Mouse (Mus musculus): ENCODE results near the gene Rrh. TPM values are rescaled to one million over a fixed set of nuclear protein-coding genes. Genes with fewer than 3 reads are reported as not detected.
A peak's percentile ranks its signal among the peaks of the same experiment; 100 is the strongest.

Rrh gene
- polyA plus RNA-seq, 1 experiment from 2014 or later = not detected

GRCm38 (mm10) chr3:129826691-129827090 lies 4.3 kb upstream of the Rrh start:
- Histone ChIP-seq H3K4me3 (no peak overlapping the region), H3K9me3 (no peaks in the 10 kb centered on the region), H3K27ac (no peak overlapping the region), H3K4me1 (peaks cover 9% of the 10 kb centered on the region), H3K36me3 (peaks cover 54% of the 10 kb centered on the region), H3K27me3 (ENCODE audit: insufficient read depth, poor library complexity, severe bottlenecking) (no peaks in the 10 kb centered on the region)
- 90% methylated on average over 10 of the region's 10 CpGs for WGBS
- DNase-seq (ENCODE audit: low spot score) = no peak

GRCm38 (mm10) chr3:129824891-129825290 lies 2.5 kb upstream of the Rrh start:
- Histone ChIP-seq H3K36me3 (peaks cover 54% of the 10 kb centered on the region), H3K27me3 (ENCODE audit: insufficient read depth, poor library complexity, severe bottlenecking) (no peaks in the 10 kb centered on the region), H3K9me3 (no peaks in the 10 kb centered on the region), H3K4me3 (no peak overlapping the region), H3K27ac (no peak overlapping the region), H3K4me1 (peaks cover 7% of the 10 kb centered on the region)
- no peak for DNase-seq (ENCODE audit: low spot score)
- 92% methylated on average over 10 of the region's 10 CpGs for WGBS

- Histone ChIP-seq H3K36me3 (peaks cover 54% of the 10 kb centered on the region), H3K27me3 (ENCODE audit: insufficient read depth, poor library complexity, severe bottlenecking) (no peaks in the 10 kb centered on the region), H3K27ac (no peak overlapping the region), H3K4me3 (no peak overlapping the region), H3K9me3 (no peaks in the 10 kb centered on the region), H3K4me1 (no peaks in the 10 kb centered on the region)
- DNase-seq (ENCODE audit: low spot score) = no peak
- 97% methylated on average over 4 of the region's 4 CpGs for WGBS
Measured at GRCm38 (mm10) chr3:129824146-129824545, 1.8 kb upstream of the Rrh start.

- H3K4me3 ChIP-seq = no peak overlapping the region
- peaks cover 50% of the 10 kb centered on the region for H3K36me3 ChIP-seq
- WGBS = 55% methylated on average over 5 of the region's 5 CpGs
- DNase-seq (ENCODE audit: low spot score) = no peak
- no peak overlapping the region for H3K27ac ChIP-seq
- H3K27me3 ChIP-seq (ENCODE audit: insufficient read depth, poor library complexity, severe bottlenecking) = no peaks in the 10 kb centered on the region
- H3K4me1 ChIP-seq = no peaks in the 10 kb centered on the region
- H3K9me3 ChIP-seq = no peaks in the 10 kb centered on the region
Measured at GRCm38 (mm10) chr3:129823293-129823692, 906 bp upstream of the Rrh start.

- Histone ChIP-seq H3K36me3 (peaks cover 36% of the 10 kb centered on the region), H3K4me1 (no peaks in the 10 kb centered on the region)
- 82% methylated on average over 8 of the region's 8 CpGs for WGBS
Measured at GRCm38 (mm10) chr3:129821736-129822135, 651 bp downstream of the Rrh start.

GRCm38 (mm10) chr3:129820847-129821246 lies 1.5 kb downstream of the Rrh start:
- DNase-seq (ENCODE audit: low spot score) = no peak
- H3K27ac ChIP-seq = no peak overlapping the region
- no peaks in the 10 kb centered on the region for H3K9me3 ChIP-seq
- H3K4me1 ChIP-seq = no peaks in the 10 kb centered on the region
- 73% methylated on average over 9 of the region's 9 CpGs for WGBS
- H3K36me3 ChIP-seq = peaks cover 27% of the 10 kb centered on the region
- no peak overlapping the region for H3K4me3 ChIP-seq
- H3K27me3 ChIP-seq (ENCODE audit: insufficient read depth, poor library complexity, severe bottlenecking) = no peaks in the 10 kb centered on the region

More at GRCm38 (mm10) chr3:129821736-129822135, 651 bp downstream of the Rrh start:
- Histone ChIP-seq H3K9me3 (no peaks in the 10 kb centered on the region), H3K4me3 (no peak overlapping the region), H3K27ac (no peak overlapping the region), H3K27me3 (ENCODE audit: insufficient read depth, poor library complexity, severe bottlenecking) (no peaks in the 10 kb centered on the region)
- no peak for DNase-seq (ENCODE audit: low spot score)

- Histone ChIP-seq H3K4me1 (no peaks in the 10 kb centered on the region), H3K27ac (no peak within 1 kb of the TSS), H3K9me3 (no peaks in the 10 kb centered on the region), H3K4me3 (no peak within 1 kb of the TSS), H3K27me3 (ENCODE audit: insufficient read depth, poor library complexity, severe bottlenecking) (no peaks in the 10 kb centered on the region), H3K36me3 (no peaks in the 10 kb centered on the region)
- WGBS = 73% methylated on average over 10 of the region's 10 CpGs
- DNase-seq (ENCODE audit: low spot score) = no peak
Measured at GRCm38 (mm10) chr3:129803765-129804164, 18.6 kb downstream of the Rrh start, which contains the start of gene Lrit3. TSS of gene Lrit3 (minus strand) at chr3:129804030.

GRCm38 (mm10) chr3:129799011-129799410 lies 23.4 kb downstream of the Rrh start:
- 78% methylated on average over 2 of the region's 2 CpGs for WGBS
- DNase-seq (ENCODE audit: low spot score) = no peak

GRCm38 (mm10) chr3:129798551-129798950 lies 23.8 kb downstream of the Rrh start:
- Histone ChIP-seq H3K27ac (no peak overlapping the region), H3K9me3 (no peaks in the 10 kb centered on the region)
- WGBS = 49% methylated on average over 11 of the region's 11 CpGs

More at GRCm38 (mm10) chr3:129799011-129799410, 23.4 kb downstream of the Rrh start:
- Histone ChIP-seq H3K27ac (no peak overlapping the region), H3K9me3 (no peaks in the 10 kb centered on the region), H3K36me3 (no peaks in the 10 kb centered on the region), H3K27me3 (ENCODE audit: insufficient read depth, poor library complexity, severe bottlenecking) (no peaks in the 10 kb centered on the region), H3K4me1 (peaks cover 2% of the 10 kb centered on the region; the same call in 1 of the 2 replicates), H3K4me3 (no peak overlapping the region)

GRCm38 (mm10) chr3:129797341-129797740 lies 25.0 kb downstream of the Rrh start:
- Histone ChIP-seq H3K27ac (no peak overlapping the region), H3K4me3 (no peak overlapping the region), H3K4me1 (peaks cover 8% of the 10 kb centered on the region; the same call in 1 of the 2 replicates), H3K9me3 (no peaks in the 10 kb centered on the region), H3K36me3 (no peaks in the 10 kb centered on the region), H3K27me3 (ENCODE audit: insufficient read depth, poor library complexity, severe bottlenecking) (no peaks in the 10 kb centered on the region)
- no peak for DNase-seq (ENCODE audit: low spot score)
- WGBS = 79% methylated on average over 5 of the region's 5 CpGs

More at GRCm38 (mm10) chr3:129798551-129798950, 23.8 kb downstream of the Rrh start:
- peaks cover 3% of the 10 kb centered on the region; the same call in 1 of the 2 replicates for H3K4me1 ChIP-seq
- H3K4me3 ChIP-seq = no peak overlapping the region
- no peaks in the 10 kb centered on the region for H3K27me3 ChIP-seq (ENCODE audit: insufficient read depth, poor library complexity, severe bottlenecking)
- DNase-seq (ENCODE audit: low spot score) = peak; percentile 78
- H3K36me3 ChIP-seq = no peaks in the 10 kb centered on the region

- H3K4me3 ChIP-seq = no peak overlapping the region
- WGBS = 86% methylated on average over 5 of the region's 5 CpGs
- peaks cover 8% of the 10 kb centered on the region; the same call in 1 of the 2 replicates for H3K4me1 ChIP-seq
- no peaks in the 10 kb centered on the region for H3K9me3 ChIP-seq
- no peak overlapping the region for H3K27ac ChIP-seq
- H3K27me3 ChIP-seq (ENCODE audit: insufficient read depth, poor library complexity, severe bottlenecking) = no peaks in the 10 kb centered on the region
- DNase-seq (ENCODE audit: low spot score) = no peak
- H3K36me3 ChIP-seq = no peaks in the 10 kb centered on the region
Measured at GRCm38 (mm10) chr3:129793801-129794200, 28.6 kb downstream of the Rrh start.

GRCm38 (mm10) chr3:129782746-129783145 lies 39.6 kb downstream of the Rrh start:
- Histone ChIP-seq H3K9me3 (no peaks in the 10 kb centered on the region), H3K36me3 (no peaks in the 10 kb centered on the region), H3K4me3 (no peak overlapping the region), H3K27me3 (ENCODE audit: insufficient read depth, poor library complexity, severe bottlenecking) (no peaks in the 10 kb centered on the region), H3K4me1 (no peaks in the 10 kb centered on the region), H3K27ac (no peak overlapping the region)
- no peak for DNase-seq (ENCODE audit: low spot score)
- 84% methylated on average over 3 of the region's 3 CpGs for WGBS

- H3K4me1 ChIP-seq = no peaks in the 10 kb centered on the region
- H3K36me3 ChIP-seq = no peaks in the 10 kb centered on the region
- WGBS = 60% methylated on average over 10 of the region's 10 CpGs
- H3K27me3 ChIP-seq (ENCODE audit: insufficient read depth, poor library complexity, severe bottlenecking) = no peaks in the 10 kb centered on the region
- DNase-seq (ENCODE audit: low spot score) = no peak
- no peaks in the 10 kb centered on the region for H3K9me3 ChIP-seq
- no peak overlapping the region for H3K4me3 ChIP-seq
- no peak overlapping the region for H3K27ac ChIP-seq
Measured at GRCm38 (mm10) chr3:129781435-129781834, 41.0 kb downstream of the Rrh start.

- WGBS = 79% methylated on average over 6 of the region's 6 CpGs
- Histone ChIP-seq H3K27ac (no peak overlapping the region), H3K9me3 (no peaks in the 10 kb centered on the region), H3K27me3 (ENCODE audit: insufficient read depth, poor library complexity, severe bottlenecking) (no peaks in the 10 kb centered on the region), H3K4me1 (no peaks in the 10 kb centered on the region), H3K36me3 (no peaks in the 10 kb centered on the region), H3K4me3 (no peak overlapping the region)
- DNase-seq (ENCODE audit: low spot score) = no peak
Measured at GRCm38 (mm10) chr3:129771210-129771609, 51.2 kb downstream of the Rrh start.

All from heart, embryonic 10.5 days (tissue).